Mouse (Mus musculus): ENCODE data around the gene Gm45234. TPM values are rescaled to one million over a fixed set of nuclear protein-coding genes. Genes with fewer than 3 reads are reported as not detected.

Gene Gm45234
- total and polyA plus RNA-seq, 3 experiments, result not detected

DNA sequence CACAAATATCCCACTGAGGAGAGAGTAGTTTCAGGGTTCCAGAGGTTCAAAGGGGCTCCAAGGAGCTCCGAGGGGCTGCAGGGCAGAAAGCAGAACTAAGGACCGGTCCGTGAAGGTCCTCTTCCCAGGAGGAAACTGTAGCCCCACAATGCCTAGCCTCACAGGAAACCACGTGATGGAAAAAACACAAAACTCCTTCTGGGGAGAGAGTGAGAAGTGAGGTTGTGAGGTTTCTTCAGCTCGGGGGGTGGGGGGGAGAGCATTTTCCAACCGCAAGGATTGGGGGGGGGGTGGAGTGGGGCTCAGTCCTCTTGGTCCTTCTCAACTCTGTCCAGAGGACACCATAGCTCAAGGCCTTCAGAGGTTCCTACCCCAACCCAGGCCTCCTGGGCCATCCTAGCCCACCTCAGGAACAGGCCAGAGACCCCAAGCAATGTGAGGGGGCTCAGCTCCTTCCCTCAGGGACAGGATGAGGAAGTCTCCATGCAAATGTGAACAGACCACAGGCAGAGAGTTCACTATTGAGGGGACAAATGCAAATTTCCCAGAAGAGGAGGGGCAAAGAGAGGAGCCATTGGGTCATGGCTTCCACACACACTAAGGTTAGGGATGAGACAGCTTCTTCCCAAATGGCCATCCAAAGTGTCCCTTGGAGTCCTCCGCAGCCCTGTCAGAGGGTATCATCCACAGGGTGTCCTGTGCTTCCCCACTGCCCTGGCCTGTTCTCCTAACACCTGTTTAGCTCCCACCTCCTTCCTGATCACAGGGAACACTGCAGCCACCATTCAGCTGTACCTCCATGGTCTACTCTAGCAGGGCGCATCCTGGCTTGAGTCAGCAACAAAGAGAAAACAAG lies 25.7 kb downstream of the Gm45234 start (continued):
- TF ChIP-seq ELF1 (IDR thresholded peaks at IDR 0.05; ENCODE audit: low read depth, low read length), result 0 out of 2 replicates have a peak, but pooled peaks have one; percentile 33

DNA sequence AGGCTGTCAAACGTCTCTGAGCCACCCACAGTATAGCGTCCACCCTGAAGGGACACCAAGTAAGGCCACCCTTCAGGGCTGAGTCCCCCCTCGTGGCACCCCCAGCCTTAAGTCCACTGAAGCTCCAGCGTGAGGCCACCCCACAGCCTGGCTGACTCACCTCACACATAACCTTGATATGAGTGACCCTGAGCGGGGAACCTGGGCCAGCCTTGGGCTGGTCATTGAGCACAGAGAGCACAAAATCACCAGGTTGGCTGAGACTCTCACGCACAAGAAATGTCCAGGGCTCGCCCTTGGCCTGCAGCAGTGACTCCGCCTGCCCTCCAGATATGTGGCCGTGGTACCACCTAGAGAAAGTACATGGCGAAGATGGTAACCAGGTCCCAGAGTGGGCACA lies 27.2 kb downstream of the Gm45234 start:
- peak overlapping the region; percentile 61; the same call in 1 of the 2 replicates for H3K9ac ChIP-seq (ENCODE audit: insufficient read depth, low read depth)
- TF ChIP-seq POLR2A (IDR thresholded peaks at IDR 0.05; ENCODE audit: low read depth, low read length) (0 out of 2 replicates have a peak, but pooled peaks have one; percentile 10), JUN (IDR thresholded peaks at IDR 0.05; ENCODE audit: insufficient read depth, low read depth, low read length) (no peak), TCF12 (IDR thresholded peaks at IDR 0.05; ENCODE audit: low read depth, low read length) (no peak)
- in situ Hi-C loops (cut with MboI; ENCODE audit: low pct_ligation_motif_present, low pct_unique_long_range_greater_than_20kb, low sequenced_read_pairs), result no loop called here
- no peak overlapping the region for H3K4me3 ChIP-seq (replicated peaks in 1 of 3; ENCODE audit: low read depth in 2 of 3, low read length in 2 of 3, poor library complexity in 1 of 3)
- H3K36me3 ChIP-seq (replicated peaks in 1 of 2; ENCODE audit: control insufficient read depth in 1 of 2, insufficient read depth in 1 of 2, low read length in 1 of 2), result peaks cover 56 to 72% of the 10 kb centered on the region in 2 experiments
- peak overlapping the region; percentile 69 for H3K27ac ChIP-seq (ENCODE audit: insufficient read depth, low read depth)
- peaks cover 36% of the 10 kb centered on the region for H3K79me2 ChIP-seq (replicated peaks; ENCODE audit: control insufficient read depth, extremely low read depth, insufficient read depth, poor library complexity, severe bottlenecking)
- no peaks in the 10 kb centered on the region for H3K9me3 ChIP-seq (replicated peaks; ENCODE audit: low read length)
- DNase-seq (ENCODE audit: extremely low read depth), result no peak
- dilution Hi-C loops (cut with MboI; ENCODE audit: extremely low pct_ligation_motif_present, extremely low pct_unique_long_range_greater_than_20kb, low sequenced_read_pairs), result no loop called here
- no peaks in the 10 kb centered on the region for H3K27me3 ChIP-seq (replicated peaks)
- H3K4me2 ChIP-seq (ENCODE audit: insufficient read depth, low read depth, poor library complexity, severe bottlenecking), result no peak overlapping the region
- peaks cover 40 to 70% of the 10 kb centered on the region in 2 experiments for H3K4me1 ChIP-seq (ENCODE audit: control insufficient read depth in 1 of 2, insufficient read depth in 2 of 2)

DNA sequence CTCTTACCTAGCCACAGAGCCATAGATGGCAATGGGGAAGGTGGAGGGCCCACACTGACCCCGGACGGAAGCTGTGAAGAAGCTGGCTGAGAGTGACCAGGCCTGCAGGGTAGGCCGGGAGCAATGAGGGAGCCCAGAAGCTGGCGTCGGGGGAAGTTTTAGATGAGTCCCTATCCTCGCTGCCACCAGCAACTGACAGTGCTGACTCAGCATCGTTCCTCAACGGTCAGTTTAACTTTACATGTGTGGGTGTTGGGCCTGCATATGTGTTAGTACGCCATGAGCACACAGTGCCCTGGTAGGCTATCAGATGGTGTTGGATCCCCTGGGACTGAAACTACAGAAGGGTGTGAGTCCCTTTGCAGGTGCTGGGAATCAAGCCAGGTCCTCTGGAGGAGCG lies 31.3 kb downstream of the Gm45234 start:
- in situ Hi-C loops (cut with MboI; ENCODE audit: low pct_ligation_motif_present, low pct_unique_long_range_greater_than_20kb, low sequenced_read_pairs), result no loop called here
- H3K79me2 ChIP-seq (replicated peaks; ENCODE audit: control insufficient read depth, extremely low read depth, insufficient read depth, poor library complexity, severe bottlenecking), result peaks cover 18% of the 10 kb centered on the region
- H3K4me1 ChIP-seq (ENCODE audit: control insufficient read depth in 1 of 2, insufficient read depth in 2 of 2), result peaks cover 56 to 87% of the 10 kb centered on the region in 2 experiments
- peak; percentile 94 for TF ChIP-seq MAFK (IDR thresholded peaks at IDR 0.05; ENCODE audit: insufficient replicate concordance, low read length)
- no peak for TF ChIP-seq KAT2A (IDR thresholded peaks at IDR 0.05; ENCODE audit: insufficient replicate concordance, low read length)
- H3K27ac ChIP-seq (ENCODE audit: insufficient read depth, low read depth), result peak overlapping the region; percentile 94
- no peak for DNase-seq (ENCODE audit: extremely low read depth)
- peaks cover 67 to 87% of the 10 kb centered on the region in 2 experiments for H3K36me3 ChIP-seq (replicated peaks in 1 of 2; ENCODE audit: control insufficient read depth in 1 of 2, insufficient read depth in 1 of 2, low read length in 1 of 2)
- peak overlapping the region in 1 of 3 experiments; percentile 17 for H3K4me3 ChIP-seq (replicated peaks in 1 of 3; ENCODE audit: low read depth in 2 of 3, low read length in 2 of 3, poor library complexity in 1 of 3)
- H3K4me2 ChIP-seq (ENCODE audit: insufficient read depth, low read depth, poor library complexity, severe bottlenecking), result no peak overlapping the region
- dilution Hi-C loops (cut with MboI; ENCODE audit: extremely low pct_ligation_motif_present, extremely low pct_unique_long_range_greater_than_20kb, low sequenced_read_pairs), result no loop called here
- no peaks in the 10 kb centered on the region for H3K27me3 ChIP-seq (replicated peaks)
- no peaks in the 10 kb centered on the region for H3K9me3 ChIP-seq (replicated peaks; ENCODE audit: low read length)
- no peak overlapping the region for H3K9ac ChIP-seq (ENCODE audit: insufficient read depth, low read depth)

DNA sequence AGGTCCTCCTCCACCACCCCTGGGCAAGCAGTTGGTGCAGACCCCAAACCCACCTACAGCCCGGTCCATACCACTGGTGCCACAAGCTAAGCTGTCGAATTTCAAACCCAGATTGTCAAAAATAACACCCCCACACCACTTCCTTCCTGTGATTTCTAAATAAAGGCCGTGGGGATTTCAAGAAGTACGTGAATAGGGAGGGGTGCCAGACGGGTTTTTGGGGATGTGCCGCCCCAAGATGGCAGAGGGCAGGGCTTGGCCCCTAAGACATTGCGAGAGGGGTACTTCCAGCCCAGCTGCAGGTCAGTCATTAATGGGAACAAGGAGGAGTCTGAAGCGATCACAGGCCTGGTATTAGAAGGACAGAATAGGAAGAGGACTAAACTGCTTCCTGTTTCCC lies 32.3 kb downstream of the Gm45234 start:
- dilution Hi-C loops (cut with MboI; ENCODE audit: extremely low pct_ligation_motif_present, extremely low pct_unique_long_range_greater_than_20kb, low sequenced_read_pairs), result no loop called here
- H3K27ac ChIP-seq (ENCODE audit: insufficient read depth, low read depth), result peak overlapping the region; percentile 94
- 0 out of 2 replicates have a peak, but pooled peaks have one; percentile 45 for TF ChIP-seq SIN3A (IDR thresholded peaks at IDR 0.05; ENCODE audit: low read length)
- TF ChIP-seq ETS1 (conservative IDR thresholded peaks at IDR 0.05; ENCODE audit: low read depth, low read length), result peak; percentile 57
- TF ChIP-seq TBP (conservative IDR thresholded peaks at IDR 0.05; ENCODE audit: low read depth, low read length), result no peak
- TF ChIP-seq POLR2A (IDR thresholded peaks at IDR 0.05; ENCODE audit: low read depth, low read length), result peak; percentile 16; the same call in 1 of the 2 replicates
- no peak for TF ChIP-seq UBTF (IDR thresholded peaks at IDR 0.05; ENCODE audit: low read depth, low read length)
- 0 out of 2 replicates have a peak, but pooled peaks have one; percentile 13 for TF ChIP-seq MYC (IDR thresholded peaks at IDR 0.05; ENCODE audit: low read depth, low read length)
- TF ChIP-seq CHD2 (IDR thresholded peaks at IDR 0.05; ENCODE audit: low read length), result 0 out of 2 replicates have a peak, but pooled peaks have one; percentile 29
- TF ChIP-seq MEF2A (IDR thresholded peaks at IDR 0.05; ENCODE audit: borderline replicate concordance, low read depth, low read length), result peak; percentile 96
- no peak for TF ChIP-seq JUN (IDR thresholded peaks at IDR 0.05; ENCODE audit: insufficient read depth, low read depth, low read length)
- TF ChIP-seq IRF4 (IDR thresholded peaks at IDR 0.05; ENCODE audit: low read depth, low read length), result 0 out of 2 replicates have a peak, but pooled peaks have one; percentile 26
- TF ChIP-seq TCF12 (IDR thresholded peaks at IDR 0.05; ENCODE audit: low read depth, low read length), result peak; percentile 45; the same call in 1 of the 2 replicates
- peak; percentile 43 for TF ChIP-seq EP300 (IDR thresholded peaks at IDR 0.05; ENCODE audit: low read length)
- TF ChIP-seq BHLHE40 (IDR thresholded peaks at IDR 0.05; ENCODE audit: low read depth, low read length), result peak; percentile 58
- TF ChIP-seq CHD1 (IDR thresholded peaks at IDR 0.05; ENCODE audit: low read depth, low read length), result 0 out of 2 replicates have a peak, but pooled peaks have one; percentile 1
- peak; percentile 65; the same call in 1 of the 2 replicates for TF ChIP-seq MAZ (IDR thresholded peaks at IDR 0.05; ENCODE audit: low read depth, low read length)
- no peak for TF ChIP-seq USF2 (conservative IDR thresholded peaks at IDR 0.05; ENCODE audit: low read depth, low read length)
- no peaks in the 10 kb centered on the region for H3K9me3 ChIP-seq (replicated peaks; ENCODE audit: low read length)
- H3K4me3 ChIP-seq (replicated peaks in 1 of 3; ENCODE audit: low read depth in 2 of 3, low read length in 2 of 3, poor library complexity in 1 of 3), result peak overlapping the region in 1 of 3 experiments; percentile 19
- in situ Hi-C loops (cut with MboI; ENCODE audit: low pct_ligation_motif_present, low pct_unique_long_range_greater_than_20kb, low sequenced_read_pairs), result no loop called here
- H3K36me3 ChIP-seq (replicated peaks in 1 of 2; ENCODE audit: control insufficient read depth in 1 of 2, insufficient read depth in 1 of 2, low read length in 1 of 2), result peaks cover 61 to 87% of the 10 kb centered on the region in 2 experiments
- peak overlapping the region; percentile 25; the same call in 1 of the 2 replicates for H3K9ac ChIP-seq (ENCODE audit: insufficient read depth, low read depth)
- no peaks in the 10 kb centered on the region for H3K27me3 ChIP-seq (replicated peaks)
- H3K4me2 ChIP-seq (ENCODE audit: insufficient read depth, low read depth, poor library complexity, severe bottlenecking), result peak overlapping the region; percentile 48
- peak; percentile 61 for DNase-seq (ENCODE audit: extremely low read depth)
- peaks cover 50 to 86% of the 10 kb centered on the region in 2 experiments for H3K4me1 ChIP-seq (ENCODE audit: control insufficient read depth in 1 of 2, insufficient read depth in 2 of 2)
- peaks cover 8% of the 10 kb centered on the region; the same call in 1 of the 2 replicates for H3K79me2 ChIP-seq (replicated peaks; ENCODE audit: control insufficient read depth, extremely low read depth, insufficient read depth, poor library complexity, severe bottlenecking)

Data from CH12.LX (cell line).